Mouse (Mus musculus): ENCODE data around the gene Slc41a2.

The Slc41a2 gene

GRCm38 (mm10) chr10:83320396-83320795, 17.3 kb downstream of the Slc41a2 start:
- no peak for DNase-seq (ENCODE audit: low read depth, low spot score)

- DNase-seq (ENCODE audit: low read depth, low spot score), result no peak
Observed at GRCm38 (mm10) chr10:83313033-83313432, 24.6 kb downstream of the Slc41a2 start.

- DNase-seq (ENCODE audit: low read depth, low spot score), result peak; percentile 78
Observed at GRCm38 (mm10) chr10:83310356-83310755, 27.3 kb downstream of the Slc41a2 start.

GRCm38 (mm10) chr10:83301687-83302086, 36.0 kb downstream of the Slc41a2 start:
- no peak for DNase-seq (ENCODE audit: low read depth, low spot score)

GRCm38 (mm10) chr10:83301054-83301453, 36.6 kb downstream of the Slc41a2 start:
- no peak for DNase-seq (ENCODE audit: low read depth, low spot score)

GRCm38 (mm10) chr10:83297017-83297416, 40.7 kb downstream of the Slc41a2 start:
- no peak for DNase-seq (ENCODE audit: low read depth, low spot score)

GRCm38 (mm10) chr10:83294746-83295145, 42.9 kb downstream of the Slc41a2 start:
- DNase-seq (ENCODE audit: low read depth, low spot score), result peak; percentile 61

- DNase-seq (ENCODE audit: low read depth, low spot score), result no peak
Observed at GRCm38 (mm10) chr10:83293352-83293751, 44.3 kb downstream of the Slc41a2 start.

- DNase-seq (ENCODE audit: low read depth, low spot score), result no peak
Observed at GRCm38 (mm10) chr10:83291731-83292130, 46.0 kb downstream of the Slc41a2 start.

GRCm38 (mm10) chr10:83287828-83288227, 49.9 kb downstream of the Slc41a2 start:
- DNase-seq (ENCODE audit: low read depth, low spot score), result peak; percentile 58

GRCm38 (mm10) chr10:83286399-83286798, 51.3 kb downstream of the Slc41a2 start:
- DNase-seq (ENCODE audit: low read depth, low spot score), result no peak

- DNase-seq (ENCODE audit: low read depth, low spot score), result peak; percentile 53
Observed at GRCm38 (mm10) chr10:83285724-83286256, 51.9 kb downstream of the Slc41a2 start.

GRCm38 (mm10) chr10:83284916-83285315, 52.8 kb downstream of the Slc41a2 start:
- DNase-seq (ENCODE audit: low read depth, low spot score), result no peak

GRCm38 (mm10) chr10:83266731-83267130, 71.0 kb downstream of the Slc41a2 start:
- peak; percentile 92 for DNase-seq (ENCODE audit: low read depth, low spot score)

- no peak for DNase-seq (ENCODE audit: low read depth, low spot score)
Observed at GRCm38 (mm10) chr10:83266241-83266640, 71.4 kb downstream of the Slc41a2 start.

- DNase-seq (ENCODE audit: low read depth, low spot score), result no peak
Observed at GRCm38 (mm10) chr10:83264680-83265079, 73.0 kb downstream of the Slc41a2 start.

GRCm38 (mm10) chr10:83264056-83264455, 73.6 kb downstream of the Slc41a2 start:
- no peak for DNase-seq (ENCODE audit: low read depth, low spot score)

- no peak for DNase-seq (ENCODE audit: low read depth, low spot score)
Observed at GRCm38 (mm10) chr10:83261264-83261663, 76.4 kb downstream of the Slc41a2 start.

- DNase-seq (ENCODE audit: low read depth, low spot score), result no peak
Observed at GRCm38 (mm10) chr10:83251377-83251776, 86.3 kb downstream of the Slc41a2 start.

- no peak for DNase-seq (ENCODE audit: low read depth, low spot score)
Observed at GRCm38 (mm10) chr10:83248036-83248435, 89.6 kb downstream of the Slc41a2 start.

- DNase-seq (ENCODE audit: low read depth, low spot score), result no peak
Observed at GRCm38 (mm10) chr10:83245720-83246119, 92.0 kb downstream of the Slc41a2 start.

- no peak for DNase-seq (ENCODE audit: low read depth, low spot score)
Observed at GRCm38 (mm10) chr10:83244131-83244530, 93.6 kb downstream of the Slc41a2 start.

- peak; percentile 53 for DNase-seq (ENCODE audit: low read depth, low spot score)
Observed at GRCm38 (mm10) chr10:83242106-83242686, 95.5 kb downstream of the Slc41a2 start.

- DNase-seq (ENCODE audit: low read depth, low spot score), result no peak
Observed at GRCm38 (mm10) chr10:83234391-83234790, 103.3 kb downstream of the Slc41a2 start.

Measured in brain, adult 2 months (tissue).